Mouse (Mus musculus) heart, adult 8-10 months (tissue): ENCODE measurements around the gene Fam19a4. TPM values are rescaled to one million over a fixed set of nuclear protein-coding genes. Genes with fewer than 3 reads are reported as not detected.

Source experiments
- DNase-seq: peaks from one replicate; pipeline ENCODE4 v3.0.0; 2022; ENCODE audit warnings: low spot score
- total RNA-seq, 4 experiments: library from RNA; stranded (reverse); gene quantifications; 2 replicates each; pipeline ENCODE4 v1.2.4; 2022

Fam19a4 gene
- total RNA-seq = not detected

- DNase-seq = no peak
Measured at GRCm38 (mm10) chr6:97060074-97060681, at the start of gene Fam19a4. Gene Fam19a4, minus strand, starts transcription at chr6:97060413.

DNA sequence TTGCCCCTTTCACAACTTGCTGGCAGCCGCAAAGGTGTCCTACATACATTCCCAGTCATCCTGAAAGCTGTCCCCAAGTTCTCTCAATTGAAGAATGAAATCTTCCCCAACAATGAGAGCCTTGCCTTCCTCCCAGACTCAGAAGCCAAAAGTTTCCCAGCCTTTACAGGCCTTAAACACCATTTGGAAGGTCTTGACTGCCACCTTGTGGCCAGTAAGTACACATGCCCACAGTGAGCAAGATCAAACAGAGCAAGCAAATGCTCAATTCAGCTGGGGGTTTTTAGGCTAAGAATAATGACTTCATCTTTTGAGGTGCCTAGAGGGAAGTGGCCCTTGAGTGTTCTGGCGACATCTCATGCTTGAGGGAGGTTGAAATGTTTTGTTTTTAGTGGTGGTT lies 46.6 kb upstream of the Fam19a4 start:
- peak; percentile 15 for DNase-seq

DNA sequence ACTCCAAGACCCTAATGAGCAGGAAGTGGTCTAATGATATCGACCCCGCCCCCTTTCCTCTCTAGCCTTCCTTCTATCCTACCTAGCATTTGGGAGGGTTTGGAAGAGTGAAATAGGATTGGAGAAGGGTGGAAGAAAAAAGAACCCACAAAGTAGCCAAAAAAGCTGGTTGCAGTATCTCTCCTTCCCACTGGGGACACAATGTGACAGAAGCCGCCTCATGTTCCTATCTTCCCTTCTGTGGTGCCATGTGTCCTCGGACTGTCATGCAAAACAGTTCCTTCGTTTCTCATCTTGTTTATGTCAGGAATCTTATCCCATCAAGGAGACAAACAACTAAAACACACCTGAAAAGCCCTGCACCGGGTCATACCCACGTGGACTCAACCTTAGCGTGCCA lies 45.9 kb upstream of the Fam19a4 start:
- DNase-seq = no peak

GRCm38 (mm10) chr6:97104264-97104852 lies 44.1 kb upstream of the Fam19a4 start:
- no peak for DNase-seq

DNA sequence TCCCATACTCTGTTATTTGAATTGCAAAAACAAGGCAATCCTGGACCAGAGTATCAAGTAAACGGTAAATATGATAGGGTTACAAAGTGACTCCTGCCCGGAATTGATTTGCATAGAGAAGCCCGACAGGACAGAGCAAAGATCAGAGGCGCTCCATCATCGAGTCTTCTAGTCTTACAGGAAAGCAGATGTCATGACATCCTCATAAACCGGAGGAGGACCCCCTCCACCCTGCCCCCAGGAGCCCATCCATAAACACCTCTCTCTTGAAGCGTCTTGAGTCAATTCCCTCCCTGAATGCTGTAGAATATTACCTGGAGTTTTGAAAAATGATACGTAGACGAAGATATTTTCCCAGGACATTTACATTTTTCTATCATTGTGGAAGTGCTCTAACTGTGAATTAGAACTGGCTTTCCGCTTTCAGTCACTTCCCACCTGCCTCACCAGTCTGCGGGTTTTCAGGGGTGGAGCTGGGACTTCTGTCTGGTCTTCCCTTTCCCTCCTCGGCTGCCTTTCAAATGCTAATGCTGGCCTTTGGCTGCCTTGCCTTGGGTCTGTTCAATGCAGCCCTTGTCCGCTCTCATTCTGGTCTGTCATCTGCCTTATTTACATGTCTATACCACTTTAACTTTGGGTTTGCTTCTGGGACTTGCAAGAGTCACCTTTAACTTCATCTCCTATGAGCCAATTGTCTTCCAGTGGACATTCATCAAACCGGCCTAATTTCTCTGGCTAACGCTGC lies 41.9 kb upstream of the Fam19a4 start:
- no peak for DNase-seq

DNA sequence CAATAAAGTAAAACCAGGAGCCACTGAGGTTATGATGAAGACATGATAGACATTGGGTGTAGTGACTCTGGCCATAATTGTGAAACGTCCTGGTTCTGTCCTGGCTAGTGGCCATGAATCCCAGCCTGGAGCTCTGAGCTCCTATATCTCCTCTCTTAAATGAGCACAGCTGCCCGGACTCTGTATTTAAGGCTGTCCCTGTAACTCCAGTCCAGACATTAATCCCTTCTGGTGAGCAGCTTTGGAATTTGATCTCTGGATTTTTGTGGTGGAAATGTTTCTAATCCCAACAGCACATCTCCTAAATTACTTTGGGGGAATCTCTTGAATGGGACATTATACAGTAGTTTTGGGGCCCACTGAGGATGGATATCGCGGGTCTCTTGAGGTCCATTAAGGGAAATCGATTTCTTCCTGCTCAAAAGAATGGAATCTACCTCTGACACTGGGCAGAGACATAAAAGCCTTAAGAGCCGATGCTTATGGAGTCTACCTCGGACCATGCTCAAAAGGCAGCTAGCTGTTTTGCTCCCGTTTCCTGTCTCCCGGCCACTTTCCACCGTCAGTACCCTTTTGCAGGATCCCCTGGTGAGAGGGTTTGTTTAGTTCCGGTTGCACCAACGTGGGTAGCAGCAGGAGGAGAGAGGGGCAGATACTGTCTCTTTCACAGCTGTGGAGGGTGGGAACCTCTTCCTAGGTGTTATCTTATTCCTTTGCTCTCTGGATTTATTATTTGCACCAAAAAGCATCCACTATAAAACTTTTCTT lies 41.2 kb upstream of the Fam19a4 start:
- DNase-seq = no peak

GRCm38 (mm10) chr6:97082336-97082735 lies 22.1 kb upstream of the Fam19a4 start:
- DNase-seq = no peak

- no peak for DNase-seq
Measured at GRCm38 (mm10) chr6:97080016-97080415, 19.8 kb upstream of the Fam19a4 start.

DNA sequence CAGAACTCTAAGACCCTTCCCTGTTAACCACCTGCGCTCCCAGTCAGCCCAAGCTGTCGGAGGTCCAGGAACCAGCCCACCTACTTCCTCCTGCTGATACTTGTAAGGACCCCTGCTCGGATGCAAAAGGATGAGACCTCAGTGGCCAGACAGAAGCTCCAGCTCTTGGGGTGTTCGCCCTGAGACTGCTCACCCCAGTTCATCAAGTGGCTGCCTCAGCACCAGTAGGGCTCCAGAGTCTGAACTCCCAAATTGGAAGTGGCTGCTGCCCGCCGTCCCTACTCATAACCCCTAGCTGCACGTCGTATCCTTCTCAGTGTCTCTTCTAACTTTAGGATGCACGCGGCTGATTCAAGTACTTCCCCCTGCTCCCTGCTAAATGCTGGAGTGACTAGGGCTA lies 614 bp downstream of the Fam19a4 start:
- no peak for DNase-seq

- no peak for DNase-seq
Measured at GRCm38 (mm10) chr6:97052196-97052770, 7.9 kb downstream of the Fam19a4 start.

DNA sequence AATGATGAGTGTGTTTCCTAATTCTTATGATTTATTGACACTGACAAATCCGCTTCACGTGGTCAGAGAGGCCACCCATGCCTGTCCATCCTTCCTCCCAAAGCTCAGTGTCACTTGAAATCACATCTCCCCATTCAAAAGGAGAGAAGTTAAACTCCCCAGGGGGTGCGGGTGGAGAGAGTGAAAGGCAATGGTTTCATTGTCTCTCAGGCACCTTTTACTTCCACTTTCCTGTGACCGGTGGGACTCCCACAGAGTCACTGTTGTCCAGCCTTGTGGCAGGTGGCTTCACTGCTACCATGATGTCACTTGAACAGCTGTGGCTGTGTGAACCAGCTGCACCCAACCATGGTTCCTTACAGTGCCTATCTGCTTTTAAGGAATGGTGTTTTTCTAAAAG lies 11.8 kb downstream of the Fam19a4 start:
- DNase-seq = no peak

DNA sequence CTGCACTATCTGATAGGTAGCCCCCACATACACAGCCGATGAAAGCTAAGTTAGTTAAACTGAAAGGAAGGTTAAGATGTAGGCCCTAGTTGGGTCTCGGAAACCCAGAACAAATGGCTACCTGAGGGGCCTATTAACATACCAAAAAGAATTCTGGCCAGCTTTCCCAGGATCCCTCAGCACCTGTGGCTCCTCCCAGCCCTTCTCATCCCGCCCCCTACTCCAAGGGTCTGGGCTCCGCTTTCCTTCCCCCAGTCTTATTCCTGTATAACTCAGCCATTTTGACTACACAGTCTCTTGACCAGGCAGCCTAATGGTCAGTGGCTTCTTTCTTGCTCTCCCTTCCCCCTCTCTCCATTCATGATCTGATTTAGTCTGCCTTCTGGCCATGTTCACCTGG lies 13.7 kb downstream of the Fam19a4 start:
- DNase-seq = no peak

GRCm38 (mm10) chr6:97027110-97027677 lies 33.0 kb downstream of the Fam19a4 start:
- peak; percentile 4 for DNase-seq

- DNase-seq = no peak
Measured at GRCm38 (mm10) chr6:97019323-97019722, 40.9 kb downstream of the Fam19a4 start.

- no peak for DNase-seq
Measured at GRCm38 (mm10) chr6:97016711-97017110, 43.5 kb downstream of the Fam19a4 start.

- DNase-seq = no peak
Measured at GRCm38 (mm10) chr6:97016018-97016417, 44.2 kb downstream of the Fam19a4 start.

DNA sequence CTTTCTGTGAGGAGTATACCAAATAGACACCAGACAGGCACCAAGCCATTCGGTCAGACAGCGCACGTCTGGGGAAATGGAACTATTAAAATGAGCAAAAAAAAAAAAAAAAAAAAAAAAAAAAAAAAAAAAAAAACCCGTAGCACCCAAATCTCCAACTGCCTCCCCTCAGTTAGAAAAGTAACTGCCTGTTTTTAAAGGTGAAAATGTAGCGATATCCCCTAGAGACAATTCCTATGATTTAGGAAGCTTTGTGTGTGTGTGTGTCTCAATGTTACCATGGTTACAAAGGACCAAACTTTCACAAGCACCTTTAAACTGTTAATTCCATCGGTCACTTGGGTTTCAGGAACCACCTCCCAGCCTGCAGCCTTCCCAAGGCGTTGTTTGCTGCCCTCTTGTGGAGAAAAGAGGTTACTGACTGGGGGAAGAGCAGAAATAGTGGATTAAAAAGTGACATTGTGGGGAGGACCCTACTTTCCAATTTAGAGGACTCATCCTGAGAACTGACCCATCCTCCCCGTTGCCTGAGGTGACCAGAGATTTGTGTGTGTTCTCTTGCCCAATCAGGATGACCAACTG lies 53.6 kb downstream of the Fam19a4 start:
- peak; percentile 38 for DNase-seq

DNA sequence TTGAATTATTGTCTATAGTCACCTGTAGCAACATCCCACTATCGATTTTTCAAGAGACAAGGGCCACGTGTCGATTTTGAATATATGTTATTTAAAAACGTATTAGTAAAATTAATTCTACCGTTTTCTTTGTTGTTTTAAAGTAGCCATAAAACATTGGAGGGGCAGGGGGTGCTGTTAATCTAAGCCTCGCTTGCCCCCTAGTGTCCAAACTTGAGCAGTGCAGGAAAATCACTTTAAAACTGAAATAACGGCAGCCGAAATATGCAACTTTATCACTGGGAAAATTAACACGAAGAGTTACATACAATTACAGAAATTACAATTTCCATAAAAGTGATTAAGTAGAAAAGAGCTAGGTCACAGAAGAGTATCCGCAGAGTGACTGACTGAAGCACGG lies 55.2 kb downstream of the Fam19a4 start:
- DNase-seq = peak; percentile 16

DNA sequence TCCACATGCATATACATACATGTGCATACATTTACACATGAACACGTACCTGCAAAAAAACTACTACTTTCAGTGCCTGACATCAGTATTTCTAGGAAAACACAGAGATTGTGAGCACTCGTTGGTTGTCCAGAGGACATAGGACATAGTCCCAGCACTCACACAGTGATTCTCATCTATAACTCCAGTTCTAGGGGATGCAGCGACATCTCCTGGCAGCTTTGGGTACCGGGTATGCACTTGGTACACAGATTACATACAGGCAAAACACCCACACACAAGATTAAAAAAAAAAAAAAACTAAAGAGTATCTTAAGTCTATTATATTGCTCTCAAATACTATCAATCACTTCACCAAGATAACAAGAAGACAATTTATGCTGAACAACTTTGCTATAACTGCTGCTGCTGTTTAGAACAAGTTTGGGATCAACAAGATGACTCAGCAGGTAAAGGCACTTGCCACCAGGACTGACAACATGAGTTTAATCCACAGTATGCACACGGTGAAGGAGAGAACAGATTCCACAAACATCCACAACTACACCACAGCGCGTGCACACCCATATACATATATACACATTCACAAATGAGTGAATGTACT lies 64.6 kb downstream of the Fam19a4 start:
- DNase-seq = no peak

DNA sequence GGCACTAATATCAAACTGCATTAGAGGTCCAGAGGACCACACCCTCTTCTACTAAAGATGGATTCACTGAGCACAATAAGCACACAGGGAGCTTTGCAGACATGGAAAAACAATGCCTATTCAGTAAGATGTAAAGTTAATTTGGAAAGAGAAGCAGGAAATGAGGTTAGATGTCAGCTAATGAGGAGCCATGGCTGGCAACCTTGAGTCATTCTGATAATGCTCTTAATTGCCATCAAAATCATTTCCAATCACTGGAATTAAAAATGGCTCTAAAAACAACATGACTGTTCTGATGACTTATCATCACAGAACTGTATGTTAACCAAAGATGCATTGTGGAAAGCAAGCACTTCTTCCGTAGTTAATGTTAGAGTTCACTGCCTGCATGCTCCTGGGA lies 68.5 kb downstream of the Fam19a4 start:
- no peak for DNase-seq

GRCm38 (mm10) chr6:96977537-96977936 lies 82.7 kb downstream of the Fam19a4 start:
- DNase-seq = no peak
